ENCODE assay signal across 7 mouse cellular contexts in the genomic region with DNA sequence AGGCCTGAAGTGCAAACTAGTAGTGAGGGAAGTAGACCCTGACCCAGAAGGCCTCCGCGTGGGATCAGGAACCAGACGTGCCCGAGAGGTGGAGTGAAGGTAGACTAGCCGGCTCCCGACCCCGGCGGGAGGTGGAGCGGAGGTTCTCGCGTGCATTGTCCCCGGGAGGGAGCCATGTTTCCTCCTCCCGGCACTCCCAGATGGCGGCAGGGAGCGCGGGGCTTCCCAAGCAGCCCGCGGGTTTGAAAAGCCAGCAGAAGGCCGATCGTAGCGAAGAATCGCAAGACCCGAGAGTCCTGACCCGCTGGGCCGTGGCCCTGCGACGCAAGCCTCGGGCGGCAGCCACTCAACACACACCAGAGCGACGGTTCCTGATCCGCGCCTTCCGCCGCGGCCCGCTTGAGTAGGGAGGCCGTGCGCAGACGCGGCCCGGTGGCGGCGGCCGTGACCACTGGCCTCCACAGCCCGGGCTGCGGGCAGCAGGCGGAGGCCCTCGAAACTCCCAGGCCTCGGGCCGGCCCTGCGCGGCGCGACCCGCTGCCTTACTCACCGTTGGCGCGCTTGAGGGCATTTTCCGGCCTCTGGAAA. TPM values are rescaled to one million over a fixed set of nuclear protein-coding genes. Genes with fewer than 3 reads are reported as not detected.
A peak's percentile ranks its signal among the peaks of the same experiment; 100 is the strongest.
DNase-seq lines count a peak whose midpoint lies in the region; ATAC-seq and TF ChIP-seq lines count a peak whose summit lies in the region.

No protein-coding gene starts in this region.

- peak overlapping the region; percentile 81 for H3K4me2 ChIP-seq in hindbrain, embryonic 13.5 days

- ATAC-seq in hindbrain, embryonic 13.5 days (ENCODE audit: low FRiP score): peak; percentile 83
- peak; percentile 49 for ATAC-seq in megakaryocyte-erythroid progenitor cell, adult 5-6 weeks (replicated peaks; ENCODE audit: low FRiP score, low TSS enrichment, poor library complexity, severe bottlenecking)

- peak overlapping the region; percentile 98 for H3K27ac ChIP-seq in hindbrain, embryonic 13.5 days
- peak overlapping the region; percentile 93 for H3K27ac ChIP-seq in spleen, adult 2 months (ENCODE audit: insufficient read depth, low read length)

- H3K36me3 ChIP-seq in hindbrain, embryonic 13.5 days: no peaks in the 10 kb centered on the region
- H3K36me3 ChIP-seq in spleen, adult 2 months (ENCODE audit: control insufficient read depth, insufficient read depth, low read length): no peaks in the 10 kb centered on the region

- intact Hi-C loops in left cerebral cortex, postnatal 14 days (cut with DNase I): no loop called here

- H3K27me3 ChIP-seq in hindbrain, embryonic 13.5 days: no peaks in the 10 kb centered on the region
- no peaks in the 10 kb centered on the region for H3K27me3 ChIP-seq in spleen, adult 2 months (ENCODE audit: control insufficient read depth, insufficient read depth, low read length)

- H3K9me3 ChIP-seq in hindbrain, embryonic 13.5 days: no peaks in the 10 kb centered on the region

- no peak for TF ChIP-seq POLR2A in spleen, adult 2 months (IDR thresholded peaks at IDR 0.05; ENCODE audit: low read depth, low read length)

- peak overlapping the region; percentile 100 for H3K9ac ChIP-seq in hindbrain, embryonic 13.5 days

- no peak for TF ChIP-seq CTCF in spleen, adult 2 months (IDR thresholded peaks at IDR 0.05; ENCODE audit: extremely low read depth, insufficient read depth, insufficient read length, insufficient replicate concordance)

- DNase-seq in R1 (ENCODE audit: low read depth, low spot score): peak; percentile 82
- peak; percentile 48 for DNase-seq in cerebellum, postnatal 36 days
- DNase-seq in frontal cortex, postnatal 36 days (ENCODE audit: low spot score in 2 of 2): peak; percentile 36 to 37
- peak; percentile 32 to 37 for DNase-seq in left cerebral cortex, postnatal 14 days (ENCODE audit: low spot score in 2 of 2)
- DNase-seq in spleen, adult 2 months (ENCODE audit: low read depth in 1 of 2, low spot score in 2 of 2): peak; percentile 9 to 35

- peak overlapping the region; percentile 84 for H3K4me3 ChIP-seq in hindbrain, embryonic 13.5 days
- H3K4me3 ChIP-seq in spleen, adult 2 months (ENCODE audit: extremely low read depth, insufficient read depth, insufficient read length): peak overlapping the region; percentile 69

- under 1% methylated on average over 45 of the region's 60 CpGs for WGBS in hindbrain, embryonic 13.5 days
- WGBS in spleen, adult 2 months: under 1% methylated on average over 59 of the region's 60 CpGs

- H3K4me1 ChIP-seq in hindbrain, embryonic 13.5 days (replicated peaks): peaks cover 25% of the 10 kb centered on the region
- H3K4me1 ChIP-seq in spleen, adult 2 months (ENCODE audit: control insufficient read depth, insufficient read depth, insufficient read length): peaks cover 5% of the 10 kb centered on the region; the same call in 1 of the 2 replicates

RNA-seq across cellular contexts. Expression of gene Eif3a, which starts 0.4 kb away (rescaled TPM):
- polyA plus RNA-seq in hindbrain, embryonic 13.5 days (2015; fragmentation: Nextera tagmentation; extraction: Ambion mirVana): 112 and 121 TPM in 2 replicates
- total RNA-seq in left cerebral cortex, postnatal 14 days (2021): 100 to 1,000 TPM; 103 to 110 TPM
- 344 and 346 TPM in 2 replicates for total RNA-seq in megakaryocyte-erythroid progenitor cell, adult 5-6 weeks (2014; fragmentation: Nextera tagmentation)
- 570 and 597 TPM in 2 replicates for total RNA-seq in megakaryocyte-erythroid progenitor cell, adult 5-6 weeks (2017)
- 17.3 and 18.3 TPM in 2 replicates for polyA plus RNA-seq in spleen, adult 2 months (2012; rRNA removed)

RNA-seq across cellular contexts. Expression of gene Fam45a, which starts 21.4 kb away (rescaled TPM):
- 39.7 and 43.6 TPM in 2 replicates for polyA plus RNA-seq in hindbrain, embryonic 13.5 days (2015; fragmentation: Nextera tagmentation; extraction: Ambion mirVana)
- 10 to 100 TPM; 34.6 to 42.1 TPM for total RNA-seq in left cerebral cortex, postnatal 14 days (2021)
- total RNA-seq in megakaryocyte-erythroid progenitor cell, adult 5-6 weeks (2014; fragmentation: Nextera tagmentation): 27.2 and 27.6 TPM in 2 replicates
- 22.0 and 38.4 TPM in 2 replicates for total RNA-seq in megakaryocyte-erythroid progenitor cell, adult 5-6 weeks (2017)
- polyA plus RNA-seq in spleen, adult 2 months (2012; rRNA removed): 3.8 and 4.7 TPM in 2 replicates

RNA-seq across cellular contexts. Expression of gene Nanos1, which starts 34.2 kb away (rescaled TPM):
- polyA plus RNA-seq in hindbrain, embryonic 13.5 days (2015; fragmentation: Nextera tagmentation; extraction: Ambion mirVana): 13.5 and 14.0 TPM in 2 replicates
- 10 to 100 TPM; 22.8 to 23.6 TPM for total RNA-seq in left cerebral cortex, postnatal 14 days (2021)
- 1.2 and 2.5 TPM in 2 replicates for total RNA-seq in megakaryocyte-erythroid progenitor cell, adult 5-6 weeks (2014; fragmentation: Nextera tagmentation)
- total RNA-seq in megakaryocyte-erythroid progenitor cell, adult 5-6 weeks (2017): 1.2 and 1.5 TPM in 2 replicates
- 1.3 and 2.4 TPM in 2 replicates for polyA plus RNA-seq in spleen, adult 2 months (2012; rRNA removed)

Comparison
In these comparisons a context has a peak if more than half of its experiments do, and no peak if none do; other contexts are left out.
1. Peak in every context shown above with its lines: DNase-seq, ATAC-seq, H3K4me3 ChIP-seq and H3K27ac ChIP-seq.
2. DNase-seq: peak in every context shown above with its lines; median percentile 82 in R1; 48 in cerebellum, postnatal 36 days; 36 in frontal cortex, postnatal 36 days; 34 in left cerebral cortex, postnatal 14 days; 22 in spleen, adult 2 months.
3. RNA of gene Nanos1, which starts 34.2 kb away (total RNA-seq): 22.8 to 23.6 TPM in left cerebral cortex, postnatal 14 days; 1.2 to 2.5 TPM in megakaryocyte-erythroid progenitor cell, adult 5-6 weeks; every median in the first group is over 4 times any median in the second.